Mouse (Mus musculus): ENCODE measurements around the gene 0610030E20Rik.
A peak's percentile ranks its signal among the peaks of the same experiment; 100 is the strongest.

The 0610030E20Rik gene

DNA sequence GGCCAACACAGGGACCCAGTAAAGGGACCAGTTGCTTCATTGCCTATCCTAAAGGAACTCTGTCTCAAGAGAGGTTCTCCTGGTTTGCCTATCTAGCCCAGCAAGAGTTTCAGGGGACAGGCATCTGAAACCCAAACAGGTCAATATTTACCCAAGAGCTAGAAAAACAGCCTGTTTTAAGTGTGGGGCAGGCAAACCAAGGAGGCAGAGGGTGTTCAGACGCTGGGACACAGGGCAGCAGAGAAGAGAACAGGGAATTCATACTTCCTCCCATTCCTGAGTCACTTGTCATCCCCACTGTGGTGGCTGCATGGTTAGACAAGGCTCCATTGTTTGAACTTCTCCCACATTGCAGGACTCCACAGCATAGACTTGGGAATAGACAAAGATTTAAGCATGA is 24.5 kb downstream of the 0610030E20Rik start:
- DNase-seq = no peak

DNA sequence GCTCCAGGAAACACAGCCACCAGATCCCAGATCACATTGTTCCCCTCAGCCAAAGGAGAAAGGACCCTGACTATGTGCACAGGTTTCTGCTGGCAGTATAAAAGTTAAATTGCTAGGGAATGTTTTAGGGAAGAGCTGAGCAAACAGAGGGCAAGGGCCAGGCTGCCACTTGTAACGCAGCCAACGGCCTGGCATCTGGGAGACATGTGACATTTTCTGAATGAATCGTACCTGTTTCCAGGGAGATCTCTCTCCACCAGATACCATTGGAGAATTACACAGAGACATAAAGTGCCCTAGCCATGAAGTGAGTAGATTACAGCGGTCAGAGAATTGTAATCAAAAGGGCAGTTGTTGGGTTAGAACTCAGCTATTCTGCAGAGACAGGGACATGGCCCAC is 26.1 kb downstream of the 0610030E20Rik start:
- DNase-seq = no peak

DNA sequence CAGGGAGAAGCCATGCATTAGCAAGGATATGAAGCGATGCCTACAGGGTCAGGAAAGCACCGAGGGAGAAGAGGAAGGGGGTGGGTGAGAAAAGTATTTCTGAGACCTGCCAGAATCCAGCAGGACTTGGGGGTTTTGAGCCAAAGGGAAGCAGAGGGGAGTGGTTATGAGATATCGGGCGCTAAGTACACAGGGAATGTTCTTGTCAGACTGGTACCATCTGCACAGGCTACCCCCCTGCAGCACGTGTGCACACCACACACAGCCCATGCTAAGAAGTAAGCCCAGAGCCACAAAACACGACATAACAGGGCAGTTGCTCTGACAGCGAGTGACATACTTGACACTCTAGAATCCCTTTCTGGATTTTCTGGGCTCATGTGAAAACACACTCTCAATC is 27.1 kb downstream of the 0610030E20Rik start:
- DNase-seq = no peak

DNA sequence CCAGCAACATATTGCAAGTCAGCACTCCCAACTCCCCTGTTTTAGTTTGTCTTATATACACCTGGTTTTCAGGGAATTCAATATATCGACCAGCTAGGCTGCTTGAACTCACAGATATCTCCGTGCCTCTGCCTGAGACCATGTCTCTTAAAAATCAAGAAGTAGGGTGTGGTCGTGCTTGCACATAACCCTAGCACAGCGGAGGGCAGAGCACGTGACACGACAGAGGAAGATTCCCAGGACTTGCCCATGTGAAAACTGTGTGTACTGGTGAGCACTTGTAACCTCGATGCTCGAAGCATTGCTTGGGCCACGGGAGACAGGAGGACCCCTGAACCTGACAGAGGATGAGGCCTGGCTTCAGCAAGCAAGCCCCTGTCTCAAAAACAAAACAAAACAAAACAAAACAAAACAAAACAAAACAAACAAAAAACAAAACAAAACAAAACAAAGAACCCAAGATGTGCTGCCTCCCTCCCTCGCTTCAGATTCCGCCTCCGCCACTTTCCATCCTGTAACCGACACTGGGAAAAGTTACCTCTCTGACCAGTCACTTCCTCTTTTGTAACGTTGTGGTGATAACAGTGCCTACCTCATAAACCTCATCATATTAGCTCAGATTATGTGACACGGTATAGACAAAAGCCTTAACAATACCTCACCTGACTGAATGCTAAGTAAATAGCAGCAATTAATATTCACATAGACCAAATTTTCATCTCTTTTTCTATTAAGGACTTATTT is 27.9 kb downstream of the 0610030E20Rik start:
- DNase-seq = no peak

DNA sequence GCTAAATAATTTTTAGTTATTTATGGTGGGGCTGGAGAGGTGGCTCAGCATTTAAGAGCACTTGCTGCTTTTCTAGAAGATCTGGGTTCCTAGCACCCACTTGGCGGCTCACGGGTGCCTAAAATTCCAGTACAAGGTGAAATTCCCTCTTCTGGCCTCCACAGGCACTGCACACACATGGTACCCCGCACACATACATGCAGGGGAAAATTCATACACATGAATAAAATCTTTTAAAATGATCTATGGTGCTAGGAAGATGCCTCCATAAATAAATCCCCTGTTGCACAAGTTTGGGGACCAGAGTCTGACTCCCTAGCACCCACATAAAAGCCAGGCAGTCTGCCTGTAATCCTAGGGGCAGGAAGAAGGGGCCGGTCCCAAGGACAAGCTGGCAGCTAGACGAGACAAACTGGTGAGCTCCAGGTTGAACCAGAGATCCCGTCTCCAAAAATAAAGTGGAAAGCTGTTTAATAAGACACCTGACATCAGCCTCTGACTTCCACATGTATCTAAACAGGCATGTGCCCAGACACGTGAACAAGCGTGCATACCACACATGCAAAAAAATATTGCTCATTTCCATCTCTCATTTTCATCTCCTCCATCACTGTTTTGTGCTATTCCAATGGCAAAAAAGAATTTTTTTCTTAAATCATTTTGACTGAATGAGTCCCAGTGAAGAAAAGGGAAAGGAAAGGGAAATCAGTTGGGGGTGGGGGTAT is 31.6 kb downstream of the 0610030E20Rik start:
- no peak for DNase-seq

DNA sequence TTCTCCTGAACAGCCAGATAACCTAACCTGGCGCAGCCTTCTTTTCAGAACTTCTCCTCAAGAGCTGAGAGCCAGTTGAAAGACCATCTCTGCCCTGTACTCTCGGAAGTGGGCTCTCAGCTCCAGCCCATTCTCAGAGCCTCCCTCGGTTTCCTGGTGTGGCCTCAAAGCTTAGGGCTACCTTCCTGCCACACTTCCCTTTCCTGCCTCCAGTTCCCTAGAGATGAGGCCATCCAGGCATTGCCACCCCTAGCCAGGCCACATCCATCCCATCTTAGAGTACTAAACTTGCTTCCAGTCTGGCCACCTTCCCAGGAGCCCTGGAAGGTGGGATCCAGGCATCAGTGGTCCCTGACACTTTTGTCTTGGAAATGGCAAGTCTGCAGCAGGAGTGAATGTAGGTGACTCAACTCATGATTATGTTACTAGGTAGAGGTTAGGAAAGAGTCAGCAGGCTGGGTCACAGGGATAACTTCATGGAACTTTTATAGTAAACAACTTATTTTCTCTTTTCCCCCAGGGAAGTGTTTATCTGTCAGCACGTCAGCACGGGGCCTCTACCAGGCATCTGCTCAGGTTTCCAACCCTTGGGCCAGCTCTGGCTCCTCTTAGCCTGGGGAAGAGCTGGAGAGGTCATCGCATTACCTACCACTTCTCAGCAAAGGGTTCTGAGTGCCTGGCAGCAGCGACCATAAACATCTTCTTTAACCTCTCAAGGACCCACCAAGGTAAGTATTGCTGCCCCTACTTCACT is 32.4 kb downstream of the 0610030E20Rik start:
- no peak for DNase-seq

DNA sequence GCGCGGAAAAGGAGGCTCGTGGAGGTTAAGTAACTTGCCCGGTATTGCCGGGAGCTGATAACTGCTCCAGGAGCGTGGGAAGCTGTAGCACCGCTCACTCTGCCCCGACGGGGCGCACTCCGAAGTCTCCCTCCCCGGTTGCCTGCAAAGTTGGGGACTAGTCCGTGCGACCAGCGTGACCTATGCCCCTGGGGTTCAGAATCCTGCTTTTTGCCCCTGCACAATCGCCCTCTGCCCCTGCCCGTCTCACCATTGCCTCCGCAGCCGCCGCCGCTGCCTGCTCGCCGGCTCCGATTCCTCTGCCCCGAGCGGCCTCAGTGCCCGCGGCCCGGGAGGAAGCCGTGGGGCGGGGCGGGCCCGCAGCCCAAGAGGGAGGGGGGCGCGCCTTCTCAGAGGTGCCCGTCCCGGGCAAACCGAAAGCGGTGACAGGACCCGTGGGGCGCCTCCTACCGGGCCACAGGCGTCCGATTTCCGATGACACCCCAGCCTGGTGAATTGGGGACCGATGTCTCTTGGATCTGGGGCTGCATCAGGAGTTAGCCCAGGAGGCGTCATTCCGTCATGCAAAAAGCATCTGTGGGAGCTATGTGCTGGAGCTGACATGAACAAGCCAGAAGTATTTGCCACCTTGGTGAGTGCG is 33.1 kb downstream of the 0610030E20Rik start, which contains the start of gene Vamp5:
Gene Vamp5 (minus strand): TSS at position 338 of the 640 bp plus-strand sequence.
- DNase-seq = peak; percentile 70

DNA sequence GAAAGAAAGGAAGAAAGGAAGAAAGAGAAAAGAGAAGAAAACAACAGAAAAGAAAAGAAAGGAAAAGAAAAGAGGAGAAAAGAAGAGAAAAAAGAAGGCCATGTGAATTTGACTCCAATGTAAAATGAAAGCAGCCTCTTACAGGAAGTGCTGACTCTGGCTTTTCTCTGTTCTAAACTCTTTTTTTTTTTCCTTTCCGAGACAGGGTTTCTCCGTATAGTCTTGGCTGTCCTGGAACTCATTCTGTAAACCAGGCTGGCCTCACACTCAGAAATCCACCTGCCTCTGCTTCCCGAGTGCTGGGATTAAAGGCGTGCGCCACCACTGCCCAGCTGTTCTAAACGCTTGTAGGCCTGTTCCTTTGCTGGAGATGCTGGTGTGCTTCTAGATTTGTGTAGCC is 35.4 kb downstream of the 0610030E20Rik start:
- no peak for DNase-seq

DNA sequence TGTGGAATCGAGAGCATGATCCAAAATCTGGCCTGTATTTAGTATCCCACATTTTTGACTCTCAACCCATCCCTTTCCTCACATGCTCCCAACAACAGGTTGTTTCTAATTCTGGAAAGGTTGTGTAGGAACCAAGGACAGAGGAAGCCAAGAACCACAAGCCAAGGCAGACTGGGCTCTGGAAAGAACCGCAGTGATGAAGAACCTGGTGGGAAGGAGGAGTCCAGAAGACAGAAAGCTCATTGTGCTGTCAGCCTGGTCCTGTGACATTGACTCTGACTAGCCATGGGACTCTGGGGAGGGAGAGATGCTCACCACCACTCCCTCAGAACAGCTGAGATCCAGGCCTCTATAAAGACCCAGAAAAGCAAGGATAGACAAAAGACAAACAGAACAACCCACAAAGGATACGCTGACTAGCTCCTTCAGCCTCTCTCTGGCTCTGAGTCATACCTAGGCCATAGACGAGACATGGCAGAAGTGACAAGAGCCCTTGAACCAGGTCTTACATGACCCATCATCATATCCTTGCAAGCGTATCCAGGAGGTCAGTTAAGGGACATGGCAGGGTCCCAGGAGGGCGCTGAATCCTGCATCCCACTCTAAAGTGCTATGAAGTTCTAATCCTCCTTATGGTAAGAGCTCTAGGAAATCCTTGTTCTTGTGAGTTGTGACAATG is 36.2 kb downstream of the 0610030E20Rik start:
- DNase-seq = no peak

DNA sequence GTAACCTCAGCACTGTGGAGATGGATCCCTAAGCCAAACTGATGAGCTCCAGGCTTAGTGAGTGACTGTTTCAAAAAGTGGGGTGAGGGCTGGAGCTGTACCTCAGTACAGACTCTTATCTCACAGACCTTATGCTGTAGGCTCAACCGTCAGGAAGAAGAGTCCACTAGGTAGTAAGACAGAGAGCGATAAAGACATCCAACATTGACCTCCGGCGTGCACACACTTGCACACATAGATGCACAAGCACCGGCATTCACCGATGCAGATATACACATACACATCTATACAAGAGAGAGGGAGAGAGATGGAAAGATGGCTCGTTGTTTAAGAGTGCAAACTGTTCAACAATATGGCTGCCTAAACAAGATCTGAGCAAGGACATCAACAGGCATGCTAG is 36.8 kb downstream of the 0610030E20Rik start:
- DNase-seq = no peak

DNA sequence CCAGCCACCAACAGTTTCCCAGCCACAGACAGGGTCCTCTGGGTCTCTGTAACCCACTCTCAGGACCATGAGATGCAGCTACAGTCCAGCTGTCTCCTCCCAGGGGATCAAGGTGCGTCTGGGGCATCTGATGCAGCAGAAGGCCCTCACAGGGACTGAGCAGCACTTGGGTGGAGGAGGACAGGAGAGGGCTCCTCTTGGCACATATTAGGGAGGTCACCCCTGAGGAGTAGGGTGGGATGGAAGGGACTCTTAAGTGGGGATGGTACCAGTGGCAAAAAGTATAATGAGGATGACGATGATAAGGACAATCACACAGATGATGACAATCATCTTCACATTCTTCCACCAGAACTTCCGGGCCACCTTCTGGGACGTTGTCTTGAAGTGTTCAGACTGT is 38.1 kb downstream of the 0610030E20Rik start:
- no peak for DNase-seq

DNA sequence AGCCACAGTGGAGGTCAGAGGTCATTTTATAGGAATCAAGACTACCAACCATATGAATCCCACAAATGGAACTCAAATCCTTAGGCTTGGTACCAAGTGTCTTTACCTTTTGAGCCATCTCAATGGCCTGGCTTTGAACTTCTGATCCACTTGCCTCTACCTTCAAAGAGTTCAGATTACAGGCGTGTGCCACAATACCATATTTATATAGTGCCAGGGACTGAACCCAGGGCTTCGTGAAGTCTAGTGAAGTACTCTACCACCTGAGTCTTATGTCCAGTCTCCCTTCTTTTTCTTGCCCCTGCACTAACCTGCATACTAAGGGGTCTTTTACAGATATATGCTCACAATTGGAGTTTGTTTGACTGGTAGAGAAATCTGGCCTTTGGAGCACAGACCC is 39.4 kb downstream of the 0610030E20Rik start:
- no peak for DNase-seq

DNA sequence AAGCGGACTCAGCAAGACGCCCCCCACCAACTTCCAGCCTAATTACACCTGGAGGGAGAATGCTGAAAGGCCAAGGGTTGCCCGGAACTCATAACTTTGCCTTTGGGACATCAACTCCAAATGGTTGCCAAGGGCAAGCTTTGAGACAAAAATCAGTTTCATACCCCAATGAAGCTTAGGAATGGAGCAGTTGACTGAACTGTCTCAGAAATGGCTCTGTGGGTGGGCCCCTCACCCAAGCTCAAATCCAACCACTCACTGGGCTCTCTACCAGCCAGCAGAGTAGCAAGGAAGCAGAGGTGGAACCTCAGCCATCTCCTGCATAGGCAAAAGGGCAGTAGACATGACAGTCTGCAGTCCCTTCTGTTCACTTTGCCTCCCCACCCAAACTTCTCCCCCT is 40.7 kb downstream of the 0610030E20Rik start:
- no peak for DNase-seq

DNA sequence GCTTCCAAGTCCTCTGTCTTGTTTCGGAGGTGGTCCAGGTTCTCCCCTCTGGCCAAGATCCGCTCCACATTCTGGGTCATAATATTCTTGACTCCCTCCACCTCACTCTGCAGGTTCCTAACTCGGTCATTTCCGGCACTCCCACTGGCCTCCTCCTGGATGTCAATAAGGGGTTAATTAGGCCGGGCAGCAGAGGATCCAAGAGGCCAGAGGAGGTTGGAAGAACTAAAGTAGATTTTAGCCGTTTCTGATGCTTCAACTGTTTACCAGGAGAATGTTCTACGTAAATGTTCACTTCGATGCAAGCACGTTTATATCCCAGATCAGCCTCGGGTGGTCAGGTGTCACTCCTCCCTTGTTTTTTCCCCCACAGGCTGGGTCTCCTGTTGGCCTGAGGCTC is 41.1 kb downstream of the 0610030E20Rik start:
- DNase-seq = no peak

DNA sequence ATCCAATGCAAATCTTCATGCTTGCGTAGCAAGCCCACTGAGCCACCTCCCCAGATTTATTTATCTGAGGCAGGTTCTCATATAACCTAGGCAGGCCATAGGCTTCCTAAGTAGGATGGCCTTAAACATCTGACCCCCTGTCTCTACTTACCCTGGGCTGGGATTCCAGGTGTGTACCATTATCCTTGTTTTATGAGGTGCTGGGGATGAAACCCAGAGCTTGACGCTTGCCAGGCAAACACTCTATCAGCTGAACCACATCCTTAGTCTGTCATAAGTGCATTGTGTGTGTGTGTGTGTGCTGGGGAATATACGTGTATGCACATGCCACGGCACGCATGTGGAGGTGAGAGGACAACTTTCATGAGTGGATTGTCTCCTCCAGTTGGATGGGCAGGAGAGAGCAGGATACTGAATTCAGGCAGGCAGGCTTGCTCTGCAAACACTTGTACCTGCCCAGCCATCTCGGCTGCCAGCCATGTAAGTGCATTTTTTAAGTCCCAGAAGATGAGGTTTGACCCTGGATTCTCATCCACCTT is 41.7 kb downstream of the 0610030E20Rik start:
- no peak for DNase-seq

DNA sequence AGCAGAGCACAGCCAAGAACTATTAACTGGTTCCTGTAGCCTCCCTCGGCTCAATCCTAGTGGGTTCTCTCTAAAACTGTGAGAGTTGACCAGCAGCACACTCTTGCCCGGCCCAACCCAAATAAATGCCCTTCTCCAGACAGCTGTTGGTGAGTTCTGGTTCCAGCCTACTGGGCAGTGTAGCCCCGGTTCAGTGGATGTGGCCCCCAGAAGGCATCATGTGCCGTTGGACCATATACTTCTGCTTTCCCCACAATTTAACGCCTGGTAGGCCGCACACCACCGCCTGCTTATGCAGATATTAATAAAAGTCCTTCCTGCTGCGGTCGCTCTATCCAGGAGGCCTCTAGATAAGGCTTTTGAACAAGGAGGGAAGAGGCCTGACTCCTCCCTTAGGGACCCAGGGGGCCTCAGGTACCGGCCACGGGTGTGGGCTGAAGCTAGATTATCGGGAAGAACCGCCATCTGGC is 42.4 kb downstream of the 0610030E20Rik start:
- no peak for DNase-seq

DNA sequence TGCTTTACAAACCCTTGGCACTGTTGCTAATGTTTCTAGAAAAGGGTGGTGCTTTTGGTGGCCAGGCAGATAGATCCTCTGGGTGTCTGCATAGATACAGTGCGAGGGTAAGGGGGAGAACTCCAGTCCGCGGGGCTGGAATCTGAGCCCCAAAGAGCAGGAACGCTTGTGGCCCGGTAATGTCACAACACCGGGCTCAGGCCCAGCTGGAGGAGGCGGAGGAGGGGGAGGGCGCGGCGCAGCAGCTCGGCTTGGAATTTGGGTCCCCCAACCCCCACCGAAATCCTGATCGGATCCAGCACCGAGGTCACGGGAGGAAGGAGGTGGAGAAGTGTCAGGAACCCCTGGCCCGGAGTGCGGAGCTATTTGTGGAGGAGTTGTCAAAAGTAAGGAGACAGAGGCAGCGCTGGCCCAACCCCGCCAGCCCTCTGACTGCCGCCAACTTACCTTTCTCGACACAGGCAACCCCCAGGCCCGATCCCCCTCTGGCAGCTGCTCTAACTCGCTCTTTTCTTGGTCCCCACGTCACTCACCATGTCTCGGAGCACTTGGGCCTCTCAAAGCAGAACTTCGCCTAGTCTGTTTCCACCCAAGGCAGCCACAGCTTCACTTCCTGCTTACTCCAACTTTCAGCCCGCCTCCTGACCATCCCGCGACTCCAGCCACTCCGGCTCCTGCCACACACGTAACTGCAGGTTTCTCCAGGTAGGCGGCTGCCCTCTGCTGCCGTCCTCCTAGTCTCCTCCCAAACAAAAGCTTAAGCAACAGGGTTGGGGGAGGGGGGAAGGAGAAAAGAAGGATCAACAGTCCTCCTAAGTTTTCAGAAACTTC is 43.0 kb downstream of the 0610030E20Rik start, which contains the start of gene Vamp8:
Gene Vamp8 (minus strand): TSS at position 763 of the 831 bp plus-strand sequence.
- DNase-seq = peak; percentile 63

DNA sequence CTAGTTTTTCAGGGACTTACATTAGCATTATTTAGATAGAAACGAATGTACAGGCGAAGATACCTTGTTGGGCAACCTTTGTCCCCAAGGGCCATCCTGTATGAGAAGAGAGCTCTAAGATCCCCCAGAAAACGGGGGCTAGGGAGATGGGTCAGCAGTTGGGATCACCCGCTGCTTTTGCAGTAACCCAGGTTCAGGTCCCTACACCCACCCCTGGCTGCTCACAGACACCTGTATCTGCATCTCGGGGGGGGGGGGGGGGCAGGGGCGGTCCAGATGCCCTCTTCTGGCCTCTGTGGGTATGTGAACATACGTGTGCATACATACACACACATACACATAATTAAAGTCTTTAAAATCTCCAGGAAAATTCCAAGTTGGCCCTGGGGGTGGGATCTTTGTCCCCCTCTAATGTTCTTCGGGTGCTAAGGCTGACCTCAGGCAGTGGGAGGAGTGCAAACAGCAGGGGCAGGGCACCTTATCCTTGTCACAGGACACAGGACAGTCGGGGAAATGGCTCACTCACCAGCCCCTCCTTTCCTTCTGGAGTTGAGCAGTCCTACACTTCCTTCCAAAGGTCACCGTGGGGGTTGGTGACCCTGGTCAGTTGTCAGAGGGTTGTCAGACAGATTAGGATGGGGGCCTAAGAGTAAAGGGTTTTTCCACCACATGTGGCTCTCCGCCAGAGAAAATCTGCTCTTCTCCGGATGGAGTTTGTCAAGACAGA is 43.8 kb downstream of the 0610030E20Rik start:
- DNase-seq = peak; percentile 20

DNA sequence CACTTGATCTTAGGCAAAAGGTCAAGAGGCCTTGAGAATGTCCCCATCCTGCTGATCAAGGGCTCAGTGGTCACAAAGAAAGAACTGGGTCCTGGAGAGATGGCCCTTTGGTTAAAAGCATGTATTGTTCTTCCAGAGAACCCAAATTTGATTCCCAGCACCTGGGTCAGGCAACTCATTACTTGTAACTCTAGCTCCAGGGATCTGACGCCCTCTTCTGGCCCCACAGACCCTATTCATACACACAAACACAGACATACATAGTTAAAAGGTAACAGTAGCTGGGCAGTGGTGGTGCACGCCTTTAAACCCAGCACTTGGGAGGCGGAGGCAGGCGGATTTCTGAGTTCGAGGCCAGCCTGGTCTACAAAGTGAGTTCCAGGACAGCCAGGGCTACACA is 45.2 kb downstream of the 0610030E20Rik start:
- DNase-seq = no peak

DNA sequence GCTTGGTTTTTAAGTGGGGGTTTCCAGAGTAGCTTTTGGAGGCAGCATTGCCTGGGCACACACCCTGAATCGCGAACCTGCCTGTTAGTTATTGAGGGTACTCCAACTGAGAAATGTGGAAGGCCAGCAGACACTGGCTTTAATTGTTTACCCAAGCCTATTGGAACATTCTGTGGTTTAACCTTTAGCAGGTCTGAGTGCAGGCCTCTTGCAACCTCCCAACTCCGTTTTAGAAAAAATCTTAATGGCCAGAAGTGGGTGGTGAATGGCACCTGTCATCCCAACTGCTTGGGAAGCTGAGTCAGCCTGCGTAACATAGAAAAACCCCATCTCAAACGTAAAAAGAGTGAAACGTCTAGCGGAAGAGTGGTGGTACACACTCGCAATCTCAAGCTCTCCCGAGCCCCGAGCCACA is 49.7 kb downstream of the 0610030E20Rik start:
- no peak for DNase-seq

Measured in retina, postnatal 1 day (tissue).